Mouse (Mus musculus) midbrain, embryonic 11.5 days (tissue): ENCODE results near the gene Heca. TPM values are rescaled to one million over a fixed set of nuclear protein-coding genes. Genes with fewer than 3 reads are reported as not detected.

Source experiments
- ATAC-seq: fragments of 200-750 bp; cut with Nextera tagmentation; 2 replicates; pipeline ENCODE4 v1.8.0; 2017; ENCODE audit warnings: moderate TSS enrichment, moderate library complexity; ENCODE audit not compliant: low FRiP score
- DNase-seq: peaks from one replicate; pipeline ENCODE4 v3.0.0; 2015; ENCODE audit warnings: low spot score; ENCODE audit errors: missing footprints
- H3K27ac ChIP-seq: fragments of 300-500 bp; sonication (generic); 2 replicates; pipeline ENCODE4 v1.5.1; 2014; ENCODE audit warnings: low read depth, low read length
- H3K27me3 ChIP-seq: fragments of 300-500 bp; sonication (generic); 2 replicates; pipeline ENCODE4 v1.6.1; 2014; ENCODE audit warnings: mild to moderate bottlenecking, low read length, moderate library complexity, mixed read lengths; ENCODE audit not compliant: control insufficient read depth, insufficient read depth
- H3K36me3 ChIP-seq: fragments of 300-500 bp; sonication (generic); 2 replicates; pipeline ENCODE4 v1.6.1; 2014; ENCODE audit warnings: mild to moderate bottlenecking, low read length, moderate library complexity, mixed read lengths; ENCODE audit not compliant: control insufficient read depth, insufficient read depth
- H3K4me1 ChIP-seq: fragments of 300-500 bp; sonication (generic); 2 replicates; pipeline ENCODE4 v1.6.1; 2014; ENCODE audit warnings: low read length; ENCODE audit not compliant: control insufficient read depth, insufficient read depth
- H3K4me2 ChIP-seq: fragments of 300-500 bp; sonication (generic); 2 replicates; pipeline ENCODE4 v1.6.1; 2014; ENCODE audit warnings: mild to moderate bottlenecking, moderate library complexity
- H3K4me3 ChIP-seq: fragments of 300-500 bp; sonication (generic); 2 replicates; pipeline ENCODE4 v1.5.1; 2014; ENCODE audit warnings: low read depth, low read length
- H3K9ac ChIP-seq: fragments of 300-500 bp; sonication (generic); 2 replicates; pipeline ENCODE4 v1.6.1; 2014; ENCODE audit warnings: low read length
- H3K9me3 ChIP-seq: fragments of 300-500 bp; sonication (generic); 2 replicates; pipeline ENCODE4 v1.6.1; 2016; ENCODE audit warnings: low read length; ENCODE audit not compliant: control insufficient read depth
- WGBS: fragments of 180-500 bp; shearing (Covaris S2); extraction: QIAGEN DNeasy Blood & Tissue Kit; methylation state at CpG from one replicate; pipeline ENCODE4 v1.1.7; 2014; 5-methylcytosine and 5-hydroxymethylcytosine counted together
- polyA plus RNA-seq: library from polyadenylated mRNA; unstranded; fragments of >200 nt; fragmentation: Nextera tagmentation; extraction: Ambion mirVana; gene quantifications from 2 replicates; pipeline ENCODE4 v1.2.1, GENCODE M21; 2014

Gene Heca
- polyA plus RNA-seq, 1 experiment from 2014 or later = 4.3 TPM

- no peaks in the 10 kb centered on the region for H3K36me3 ChIP-seq
- no peak overlapping the region for H3K4me2 ChIP-seq
- no peaks in the 10 kb centered on the region for H3K27me3 ChIP-seq
- H3K4me1 ChIP-seq = no peaks in the 10 kb centered on the region
- H3K9ac ChIP-seq = no peak overlapping the region
- no peaks in the 10 kb centered on the region for H3K9me3 ChIP-seq
- ATAC-seq (no peak), DNase-seq (no peak)
- no peak overlapping the region for H3K4me3 ChIP-seq
- WGBS = 87% methylated on average over 6 of the region's 6 CpGs
- no peak overlapping the region for H3K27ac ChIP-seq
These were observed 87.0 kb downstream of the Heca start for GRCm38 (mm10) chr10:17860701-17861480.

- 88% methylated on average over 9 of the region's 9 CpGs for WGBS
- no peaks in the 10 kb centered on the region for H3K36me3 ChIP-seq
- H3K27me3 ChIP-seq = no peaks in the 10 kb centered on the region
- H3K9ac ChIP-seq = no peak overlapping the region
- no peak overlapping the region for H3K27ac ChIP-seq
- H3K4me3 ChIP-seq = no peak overlapping the region
- H3K4me2 ChIP-seq = no peak overlapping the region
- H3K9me3 ChIP-seq = no peaks in the 10 kb centered on the region
- no peak for ATAC-seq
- DNase-seq = no peak
- no peaks in the 10 kb centered on the region for H3K4me1 ChIP-seq
These were observed 90.1 kb downstream of the Heca start for GRCm38 (mm10) chr10:17857647-17858261.

GRCm38 (mm10) chr10:17844781-17845537, 102.9 kb downstream of the Heca start:
- DNase-seq (no peak), ATAC-seq (no peak)
- Histone ChIP-seq H3K27me3 (no peaks in the 10 kb centered on the region), H3K9ac (no peak overlapping the region), H3K36me3 (no peaks in the 10 kb centered on the region), H3K4me3 (no peak overlapping the region), H3K9me3 (no peaks in the 10 kb centered on the region), H3K4me2 (no peak overlapping the region), H3K27ac (no peak overlapping the region), H3K4me1 (no peaks in the 10 kb centered on the region)
- WGBS = 78% methylated on average over 4 of the region's 4 CpGs

- no peak for ATAC-seq
- Histone ChIP-seq H3K9me3 (no peaks in the 10 kb centered on the region), H3K4me3 (no peak overlapping the region), H3K4me1 (no peaks in the 10 kb centered on the region), H3K27ac (no peak overlapping the region), H3K9ac (no peak overlapping the region), H3K27me3 (no peaks in the 10 kb centered on the region), H3K4me2 (no peak overlapping the region), H3K36me3 (no peaks in the 10 kb centered on the region)
- WGBS = 90% methylated on average over 3 of the region's 3 CpGs
- DNase-seq = no peak
These were observed 105.8 kb downstream of the Heca start for GRCm38 (mm10) chr10:17842030-17842429.

- Histone ChIP-seq H3K4me2 (no peak overlapping the region), H3K9ac (no peak overlapping the region), H3K4me1 (peaks cover 9% of the 10 kb centered on the region), H3K4me3 (no peak overlapping the region), H3K9me3 (no peaks in the 10 kb centered on the region), H3K36me3 (no peaks in the 10 kb centered on the region), H3K27ac (no peak overlapping the region), H3K27me3 (no peaks in the 10 kb centered on the region)
- DNase-seq (no peak), ATAC-seq (no peak)
- 97% methylated on average over 1 of the region's 1 CpGs for WGBS
These were observed 111.6 kb downstream of the Heca start for GRCm38 (mm10) chr10:17836275-17836674.

- no peak overlapping the region for H3K27ac ChIP-seq
- WGBS = 89% methylated on average over 6 of the region's 6 CpGs
- no peak overlapping the region for H3K4me3 ChIP-seq
- peaks cover 16% of the 10 kb centered on the region for H3K4me1 ChIP-seq
- H3K27me3 ChIP-seq = no peaks in the 10 kb centered on the region
- H3K4me2 ChIP-seq = no peak overlapping the region
- no peaks in the 10 kb centered on the region for H3K9me3 ChIP-seq
- H3K36me3 ChIP-seq = no peaks in the 10 kb centered on the region
- ATAC-seq (no peak), DNase-seq (no peak)
- no peak overlapping the region for H3K9ac ChIP-seq
These were observed 112.8 kb downstream of the Heca start for GRCm38 (mm10) chr10:17835031-17835430.

- ATAC-seq = peak; percentile 80
- Histone ChIP-seq H3K4me3 (no peak overlapping the region), H3K36me3 (no peaks in the 10 kb centered on the region), H3K27ac (peak overlapping the region; percentile 40; the same call in 1 of the 2 replicates), H3K27me3 (no peaks in the 10 kb centered on the region), H3K4me1 (peaks cover 26% of the 10 kb centered on the region), H3K9me3 (no peaks in the 10 kb centered on the region), H3K4me2 (no peak overlapping the region), H3K9ac (no peak overlapping the region)
- 9% methylated on average over 3 of the region's 3 CpGs for WGBS
- peak; percentile 90 for DNase-seq
These were observed 116.8 kb downstream of the Heca start for GRCm38 (mm10) chr10:17831041-17831440.

GRCm38 (mm10) chr10:17829205-17829604, 118.7 kb downstream of the Heca start:
- Histone ChIP-seq H3K36me3 (no peaks in the 10 kb centered on the region), H3K27me3 (no peaks in the 10 kb centered on the region), H3K9me3 (no peaks in the 10 kb centered on the region), H3K4me3 (no peak overlapping the region), H3K27ac (no peak overlapping the region), H3K9ac (no peak overlapping the region), H3K4me1 (peaks cover 26% of the 10 kb centered on the region), H3K4me2 (no peak overlapping the region)
- WGBS = 90% methylated on average over 4 of the region's 4 CpGs
- ATAC-seq = no peak
- DNase-seq = no peak

- Histone ChIP-seq H3K36me3 (no peaks in the 10 kb centered on the region), H3K9me3 (no peaks in the 10 kb centered on the region), H3K27me3 (no peaks in the 10 kb centered on the region), H3K4me3 (no peak overlapping the region), H3K4me1 (peaks cover 26% of the 10 kb centered on the region), H3K9ac (no peak overlapping the region), H3K4me2 (peak overlapping the region; percentile 33), H3K27ac (peak overlapping the region; percentile 62)
- WGBS = under 1% methylated on average over 12 of the region's 12 CpGs
- DNase-seq (peak; percentile 93), ATAC-seq (peak; percentile 67)
These were observed 120.5 kb downstream of the Heca start for GRCm38 (mm10) chr10:17827391-17827790.
